Mouse (Mus musculus) mouse trophoblast stem cell (cell line): ENCODE data around the gene Pold4.

Source experiments
- in situ Hi-C, 2 experiments: fragments of 300-500 bp; cut with MseI, MboI; formaldehyde crosslinking; loops; 2 replicates in 1 of 2; 3 replicates in 1 of 2; pipeline ENCODE4 v1.15.1; 2025

The Pold4 gene

DNA sequence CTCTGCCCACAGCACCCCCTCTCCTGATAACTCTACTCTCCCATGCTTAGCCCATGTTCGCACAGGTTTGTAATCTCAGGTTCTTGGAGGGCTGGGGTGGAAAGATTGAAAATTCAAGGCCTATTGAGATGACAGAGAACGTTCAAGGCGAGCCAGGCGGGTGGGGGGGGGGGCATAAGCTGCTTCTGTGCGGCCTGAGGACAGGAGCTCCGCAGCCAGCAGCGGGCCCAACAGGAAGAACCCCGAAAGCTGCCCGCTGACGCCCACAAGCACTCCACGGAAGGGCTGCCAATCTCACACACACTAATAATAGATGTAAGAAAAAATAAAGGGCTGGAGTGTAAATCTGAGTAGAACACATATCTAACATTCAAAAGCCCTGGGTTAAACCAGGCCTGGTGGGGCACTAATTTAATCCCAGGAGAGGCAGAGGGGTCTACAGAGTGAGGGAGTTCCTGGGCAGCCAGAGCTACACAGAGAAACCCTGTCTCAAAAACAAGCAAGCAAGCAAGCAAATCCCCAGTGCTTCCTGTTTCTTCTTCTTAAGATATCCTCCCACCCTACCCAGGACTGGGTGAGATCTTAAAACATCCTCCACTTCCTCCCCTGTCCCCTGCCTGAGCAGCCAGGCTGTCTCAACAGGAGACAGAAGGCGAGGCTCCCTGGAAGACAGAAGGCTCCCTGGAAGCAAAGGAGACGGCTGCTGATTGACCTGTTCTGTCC, 27.9 kb upstream of the Pold4 start:
- in situ Hi-C loops = no loop called here

DNA sequence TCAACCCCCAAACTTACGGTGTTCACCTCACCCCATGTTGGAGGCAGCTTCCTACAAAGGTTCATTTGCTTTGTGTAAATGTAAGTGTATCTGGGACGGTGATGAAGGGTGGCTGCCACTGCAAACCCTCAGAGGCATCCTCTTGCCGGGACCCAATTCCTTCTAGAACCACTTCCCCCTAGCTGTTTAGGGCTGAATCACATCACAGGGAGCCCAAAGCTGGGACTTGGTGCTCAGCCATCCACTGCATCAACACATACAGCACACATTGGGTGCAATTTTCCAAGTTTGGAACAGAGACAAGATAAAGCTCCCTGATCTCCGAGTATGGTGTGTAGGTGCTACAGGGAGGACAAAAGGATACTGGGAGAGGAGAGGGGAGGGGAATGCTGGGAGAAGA, 26.8 kb upstream of the Pold4 start:
- in situ Hi-C loops = loop anchor here in 1 of 2 experiments (5.0 kb wide), 1 partner anchor 37 kb away; no protein-coding TSS in a partner anchor

DNA sequence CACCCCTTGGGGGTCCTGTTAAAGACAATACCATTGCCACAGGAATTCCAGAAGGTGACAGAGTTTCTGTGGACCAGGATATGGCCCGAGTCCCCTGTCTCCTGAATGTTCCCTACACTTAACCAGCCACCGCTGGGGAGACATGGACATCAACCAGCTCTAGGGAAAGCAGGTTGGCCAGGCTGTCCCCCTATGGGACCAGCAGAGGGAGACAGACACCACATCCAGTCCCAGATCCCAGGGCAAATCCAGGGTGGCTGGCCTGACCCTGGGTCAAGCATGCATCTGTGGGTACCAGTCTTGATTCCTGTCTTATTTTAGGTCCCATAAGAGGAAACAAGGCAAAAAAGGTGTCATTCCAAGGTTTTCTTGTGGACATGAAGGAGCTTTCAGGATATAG, 24.7 kb upstream of the Pold4 start:
- in situ Hi-C loops = loop anchor here in 1 of 2 experiments (5.0 kb wide), 1 partner anchor 35 kb away; no protein-coding TSS in a partner anchor

DNA sequence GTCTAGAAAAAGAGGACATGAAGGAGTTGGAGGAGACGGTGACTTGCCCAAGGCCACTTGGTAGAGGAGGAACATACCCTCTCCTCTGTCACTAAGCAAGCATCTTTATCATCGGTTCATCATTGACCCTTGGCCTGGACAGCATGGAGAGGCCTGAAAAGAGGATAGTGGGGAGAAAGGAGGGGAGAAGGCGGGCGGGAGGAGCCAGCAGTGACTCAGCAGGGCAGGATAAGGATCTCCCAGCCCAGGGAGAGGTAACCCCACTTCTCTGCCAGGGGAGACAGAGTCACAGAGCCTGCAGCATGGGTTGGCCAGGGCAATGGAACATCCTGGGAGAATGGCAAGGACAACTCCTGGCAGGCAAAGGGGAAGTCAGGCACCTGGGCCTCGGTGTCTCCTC, 23.1 kb upstream of the Pold4 start:
- in situ Hi-C loops = loop anchor here in 1 of 2 experiments (5.0 kb wide), 1 partner anchor 34 kb away; no protein-coding TSS in a partner anchor

DNA sequence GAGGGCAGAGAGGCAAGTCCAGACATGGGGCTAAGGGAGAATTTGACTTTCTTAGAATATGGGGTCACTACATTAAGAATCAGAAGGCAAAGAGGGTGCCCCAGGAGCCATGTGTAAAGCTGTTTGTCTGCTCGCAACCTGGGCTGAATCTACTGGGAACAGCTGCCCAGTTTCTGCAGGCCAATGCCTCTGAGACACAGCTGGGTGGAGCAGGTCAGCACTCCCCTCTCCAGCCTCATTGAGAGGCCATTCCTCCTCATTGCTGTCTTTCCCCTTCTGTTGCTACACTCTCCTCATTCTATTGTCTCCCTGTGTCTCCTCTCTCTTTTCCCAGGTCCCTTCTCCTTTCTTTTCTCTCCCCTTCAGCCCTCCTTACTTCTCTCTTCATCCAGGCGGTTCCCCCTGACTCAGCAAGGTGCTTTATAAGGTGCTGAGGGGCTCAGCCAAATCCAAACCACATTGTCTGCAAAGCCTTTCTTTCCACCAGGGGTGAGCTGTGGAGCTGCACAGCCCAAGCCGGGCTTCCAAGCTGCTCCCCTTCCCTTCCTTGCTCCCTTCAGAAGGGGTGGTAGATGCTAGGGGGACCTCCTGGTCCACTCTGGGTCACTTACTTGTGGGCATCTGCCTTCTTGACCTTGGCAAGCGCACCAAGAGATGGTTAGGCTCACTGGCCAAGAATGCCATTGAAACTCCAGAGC, 19.7 kb upstream of the Pold4 start:
- in situ Hi-C loops = no loop called here

DNA sequence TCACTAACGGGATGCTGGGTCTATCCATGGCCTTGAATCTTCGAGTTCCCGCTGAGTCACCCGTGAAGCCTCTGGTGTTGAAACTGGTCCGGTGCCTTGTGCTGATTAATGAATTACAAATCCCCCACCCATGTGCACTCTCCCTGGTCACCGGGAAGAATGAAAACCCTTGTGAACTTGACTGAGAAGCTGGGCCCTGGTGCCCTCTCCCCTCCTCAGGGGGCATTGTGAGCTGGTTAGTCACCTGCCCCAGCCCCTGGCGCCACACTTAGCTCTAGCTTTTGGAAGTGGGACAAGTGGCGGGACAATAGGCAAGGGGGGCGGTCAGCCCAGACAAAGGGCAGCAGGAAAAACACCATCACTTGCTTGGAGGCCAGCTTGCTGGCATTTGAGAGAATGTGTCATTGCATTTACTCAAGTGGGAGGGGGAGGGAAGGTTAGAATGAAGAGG, 18.1 kb upstream of the Pold4 start:
- in situ Hi-C loops = no loop called here

DNA sequence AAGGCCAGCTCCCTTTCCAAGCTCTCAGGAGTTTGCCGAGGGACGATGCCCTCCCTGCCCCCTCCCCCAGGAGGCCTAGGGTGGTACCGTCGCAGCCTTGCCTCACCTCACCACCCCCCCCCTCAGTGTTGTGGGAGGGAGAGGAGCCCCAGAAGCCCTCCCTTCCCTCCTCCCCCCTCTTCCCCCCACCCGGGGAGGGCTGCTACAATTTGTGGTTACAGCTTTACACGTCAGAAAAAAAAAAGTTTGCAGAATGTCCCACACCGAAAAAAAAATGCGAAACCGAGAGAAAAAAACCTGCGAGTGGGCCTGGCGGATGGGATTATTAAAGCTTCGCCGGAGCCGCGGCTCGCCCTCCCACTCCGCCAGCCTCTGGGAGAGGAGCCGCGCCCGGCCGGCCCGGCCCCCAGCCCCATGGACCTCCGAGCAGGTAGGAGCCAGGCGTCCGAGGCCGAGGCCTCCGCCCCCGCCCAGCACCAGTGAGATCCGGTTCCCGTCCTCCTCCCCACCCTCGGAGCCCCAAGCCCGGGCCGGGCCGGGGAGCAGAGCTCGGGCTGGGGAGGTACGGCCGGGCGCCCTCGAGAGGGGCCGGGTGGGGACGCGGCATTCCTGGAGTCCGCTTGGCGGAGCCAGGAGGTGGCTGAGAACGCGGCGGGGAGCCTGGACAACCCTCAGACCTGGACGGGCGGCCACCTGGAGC, 17.5 kb upstream of the Pold4 start, which contains the start of the genes Clcf1 and AC109138.7:
Gene Clcf1, plus strand, starts transcription at position 168 of the 700 bp plus-strand sequence.
Gene AC109138.7, plus strand, starts transcription at position 287 of the 700 bp plus-strand sequence.
- in situ Hi-C loops = no loop called here

DNA sequence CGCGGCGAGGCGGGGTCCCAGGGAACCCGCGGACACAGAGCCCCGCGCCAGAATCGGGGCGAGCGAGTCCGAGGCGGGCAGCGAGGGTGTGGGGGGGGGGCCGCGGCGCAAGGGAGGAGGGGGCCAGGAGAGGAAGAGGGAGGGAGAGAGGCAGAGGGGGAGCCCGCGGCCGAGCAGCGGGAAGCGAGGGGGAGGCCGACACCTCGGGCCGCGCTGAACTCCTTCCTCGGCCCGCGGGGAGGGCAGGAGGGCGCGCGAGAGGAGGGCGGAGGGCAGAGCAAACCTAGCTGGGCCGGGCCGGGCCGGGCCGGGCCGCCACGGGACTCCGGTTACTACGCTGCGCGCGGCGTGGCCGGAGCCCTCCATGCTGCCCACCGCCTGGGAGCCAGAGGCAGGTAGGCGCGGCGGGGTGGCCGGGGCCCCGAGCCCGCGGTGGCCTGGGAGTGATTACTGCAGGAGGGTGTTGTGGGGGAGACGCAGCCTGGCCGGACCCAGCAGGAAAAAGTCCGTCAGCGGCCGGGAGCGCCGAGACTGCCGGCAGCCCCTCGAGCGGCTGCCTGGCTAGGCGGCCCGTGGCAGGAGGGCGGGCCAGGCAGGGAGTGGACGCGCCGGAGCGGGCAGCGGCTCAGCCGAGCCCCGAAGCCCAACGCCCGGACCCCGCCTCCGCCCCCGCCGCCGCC, 16.8 kb upstream of the Pold4 start:
- in situ Hi-C loops = no loop called here

DNA sequence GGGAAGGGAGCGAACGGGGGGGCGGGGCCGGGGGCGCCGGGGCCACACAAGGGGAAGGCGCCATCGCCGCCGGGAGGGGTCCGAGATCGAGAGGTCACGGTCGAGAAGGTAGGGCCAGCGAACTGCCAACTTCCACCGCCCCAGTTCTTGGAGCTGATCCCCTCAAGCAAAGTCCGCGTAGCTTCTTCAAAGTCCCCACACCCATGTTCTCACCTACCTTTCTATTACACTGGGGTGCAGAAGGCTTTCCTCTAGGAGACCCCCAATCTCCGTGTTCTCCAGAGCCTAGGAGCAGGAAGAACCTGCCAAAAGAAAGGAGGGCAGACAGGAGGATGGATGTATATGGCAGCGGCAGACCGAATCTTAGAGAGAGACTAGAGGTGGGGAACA, 16.3 kb upstream of the Pold4 start:
- in situ Hi-C loops = no loop called here

DNA sequence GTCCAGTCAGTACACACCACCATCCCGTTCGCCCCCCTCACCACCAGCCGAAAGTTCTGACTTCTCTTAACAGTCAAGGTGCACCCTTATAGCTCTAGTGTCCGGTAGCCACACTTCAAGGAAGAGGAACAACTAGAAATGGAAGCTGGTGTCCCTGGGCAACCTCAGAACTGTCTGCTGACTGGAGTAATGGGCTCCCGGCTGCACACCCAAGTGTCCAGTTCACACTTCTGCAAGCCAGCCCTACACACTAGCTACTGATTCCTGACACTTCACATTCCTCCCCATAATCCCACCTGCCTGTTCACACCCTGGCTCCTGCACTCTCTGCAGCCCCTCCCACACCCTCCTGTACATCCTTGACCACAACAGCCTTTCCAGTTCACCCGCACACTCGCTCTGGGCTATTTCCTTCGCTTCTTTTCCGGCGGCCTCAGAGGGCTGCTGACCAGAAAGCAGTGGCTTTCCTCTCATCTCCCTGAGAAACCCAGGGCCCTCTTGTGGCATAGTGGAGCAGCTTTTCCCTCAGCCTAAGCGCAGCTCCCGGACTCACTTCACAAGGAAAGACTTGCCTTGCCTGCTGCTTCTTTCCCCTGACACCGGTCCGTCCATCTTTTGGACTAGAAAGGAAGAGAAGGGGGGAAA, 15.5 kb upstream of the Pold4 start:
- in situ Hi-C loops = no loop called here

DNA sequence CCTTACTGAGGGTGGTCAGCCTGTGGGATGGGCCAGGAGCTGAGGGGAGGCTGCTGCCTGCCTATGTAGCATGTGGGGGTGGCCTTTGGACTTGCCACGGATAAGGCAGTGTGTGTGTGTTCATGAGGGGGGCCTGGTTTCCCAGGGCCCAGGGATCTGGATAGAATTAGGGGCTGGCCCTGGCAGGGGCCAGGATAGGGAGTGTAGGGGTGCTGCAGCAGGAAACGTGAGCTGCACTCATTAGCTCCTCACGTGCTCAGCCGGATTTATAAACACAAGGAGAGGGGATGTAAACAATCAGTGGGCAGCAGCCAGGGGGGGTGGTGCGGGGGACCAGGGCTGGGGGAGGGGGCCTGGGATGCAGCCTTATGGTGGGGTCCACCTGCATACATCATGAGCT, 14.6 kb upstream of the Pold4 start:
- in situ Hi-C loops = no loop called here

DNA sequence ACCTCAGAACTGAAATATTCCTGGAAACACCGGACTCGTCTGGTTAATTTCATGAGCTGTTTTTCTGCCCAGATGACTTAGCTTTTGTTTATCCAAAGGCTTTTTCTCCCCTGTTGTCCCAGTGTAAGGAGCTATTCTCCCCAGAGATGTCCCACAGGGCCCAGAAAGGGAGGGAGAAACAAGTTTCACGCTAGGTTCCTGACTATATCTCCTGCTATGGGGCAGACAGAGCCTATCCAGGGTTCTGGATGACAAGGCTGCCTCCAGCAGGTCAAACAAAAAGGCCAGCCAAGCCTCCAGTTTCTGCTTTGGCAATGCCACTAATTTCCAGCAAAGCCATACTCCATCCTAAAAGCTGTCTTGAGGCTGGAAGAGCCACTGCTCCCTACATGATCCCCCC, 13.8 kb upstream of the Pold4 start:
- in situ Hi-C loops = no loop called here

DNA sequence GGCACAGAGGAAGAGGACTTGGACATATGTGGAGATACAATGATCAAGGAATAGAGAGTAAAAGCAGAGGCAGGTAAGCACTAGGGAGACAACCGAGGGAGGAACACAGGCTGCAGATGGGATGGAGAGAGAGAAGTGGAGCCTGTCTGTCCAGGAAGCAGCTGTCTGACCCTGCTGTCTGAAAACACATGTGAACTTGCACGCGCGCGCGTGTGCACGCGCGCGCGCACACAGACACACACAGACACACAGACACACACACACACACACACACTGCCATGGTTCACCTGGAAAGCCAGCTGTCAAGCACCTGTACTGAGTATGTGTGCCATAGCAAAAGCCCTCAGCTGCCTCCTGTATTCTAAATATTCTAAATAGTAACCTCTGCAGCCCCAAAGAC, 13.4 kb upstream of the Pold4 start:
- in situ Hi-C loops = no loop called here

DNA sequence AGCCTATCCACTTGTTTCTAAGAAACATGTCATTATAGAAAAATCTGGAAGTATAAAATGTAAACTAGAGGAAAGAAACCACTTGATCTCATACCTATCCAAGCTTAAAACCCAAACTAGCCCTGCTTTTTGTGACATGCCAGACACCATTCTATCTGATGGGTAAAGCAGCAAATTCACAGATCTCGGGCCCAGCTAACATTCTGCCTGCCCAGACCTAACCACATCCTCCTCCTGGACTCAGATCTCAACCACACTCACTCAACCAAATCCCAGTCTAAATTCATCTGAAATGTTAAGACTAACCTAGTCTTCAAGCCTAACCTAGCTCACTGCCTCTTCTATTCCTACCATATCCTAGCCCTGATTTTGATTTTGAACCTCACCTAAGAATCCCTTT, 12.9 kb upstream of the Pold4 start:
- in situ Hi-C loops = no loop called here

DNA sequence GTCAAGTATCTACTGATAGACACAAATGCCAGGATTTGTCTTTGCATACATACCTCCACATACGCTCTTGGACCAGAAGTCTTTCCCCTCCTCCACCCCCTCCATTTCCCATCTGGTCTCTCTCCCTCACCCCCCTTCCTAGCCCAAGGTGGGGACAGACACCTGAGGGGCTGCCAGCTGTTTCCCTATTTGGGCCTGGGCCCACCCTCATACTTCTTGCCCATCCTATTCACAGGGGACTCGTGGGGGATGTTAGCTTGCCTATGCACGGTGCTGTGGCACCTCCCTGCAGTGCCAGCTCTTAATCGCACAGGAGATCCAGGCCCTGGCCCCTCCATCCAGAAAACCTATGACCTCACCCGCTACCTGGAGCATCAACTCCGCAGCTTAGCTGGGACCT, 11.8 kb upstream of the Pold4 start:
- in situ Hi-C loops = no loop called here

DNA sequence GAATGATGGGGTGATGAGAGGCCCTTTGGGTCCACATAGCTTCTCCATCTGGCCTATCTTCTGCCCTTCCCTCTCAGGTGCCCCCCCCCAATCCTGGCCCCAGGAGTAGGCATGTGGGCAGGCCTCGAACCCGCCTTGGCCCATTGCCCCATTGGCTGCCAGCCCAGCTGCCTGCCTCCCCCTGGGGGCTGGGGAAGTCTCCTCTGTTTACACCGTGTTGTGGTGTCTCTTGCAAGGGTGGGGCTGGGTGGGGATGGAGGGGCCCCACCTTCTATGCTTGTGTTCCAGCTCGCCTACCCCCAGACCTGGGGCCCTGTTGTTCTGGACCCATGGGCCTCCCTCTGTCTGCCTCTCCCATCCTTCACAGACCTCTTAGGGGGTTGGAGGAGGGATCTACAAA, 11.3 kb upstream of the Pold4 start:
- in situ Hi-C loops = no loop called here

DNA sequence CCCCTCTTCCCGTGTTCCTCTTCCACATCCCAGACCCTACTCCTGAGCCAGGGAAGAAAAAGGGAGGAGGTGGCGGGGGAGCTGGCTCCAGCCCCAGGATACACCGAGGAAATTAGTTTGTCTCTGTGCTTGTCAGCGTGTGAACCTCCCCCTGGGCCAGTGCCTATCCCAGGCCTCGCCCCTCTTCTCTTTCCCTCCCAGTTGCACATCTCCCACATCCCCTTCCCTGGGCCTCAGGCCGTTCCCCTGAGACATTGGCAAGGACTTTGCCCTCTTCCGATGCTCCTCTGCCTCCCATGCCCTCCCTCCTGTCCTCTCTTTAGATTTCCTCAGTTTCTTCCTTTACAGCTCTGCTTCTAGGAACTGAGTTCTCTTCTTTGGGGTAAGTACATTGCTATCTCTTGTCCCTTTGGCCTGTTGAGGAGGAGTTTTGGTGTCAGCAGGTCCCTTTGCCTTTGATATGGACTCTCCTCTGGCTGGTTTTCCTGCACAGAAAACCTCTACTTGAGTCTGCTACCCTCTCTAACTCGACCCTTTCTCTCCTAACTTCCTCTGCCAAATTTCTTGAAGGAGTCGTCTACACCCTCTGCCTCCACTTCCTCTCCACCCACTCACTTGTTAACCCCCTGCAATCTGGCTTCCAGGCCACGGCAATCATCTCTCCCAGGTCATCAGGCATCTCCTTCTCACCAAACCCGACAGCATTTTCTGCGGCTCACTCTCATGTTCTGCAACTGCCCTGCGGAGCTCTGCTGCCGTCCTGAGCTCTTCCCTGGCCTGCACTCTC, 10.5 kb upstream of the Pold4 start:
- in situ Hi-C loops = no loop called here

DNA sequence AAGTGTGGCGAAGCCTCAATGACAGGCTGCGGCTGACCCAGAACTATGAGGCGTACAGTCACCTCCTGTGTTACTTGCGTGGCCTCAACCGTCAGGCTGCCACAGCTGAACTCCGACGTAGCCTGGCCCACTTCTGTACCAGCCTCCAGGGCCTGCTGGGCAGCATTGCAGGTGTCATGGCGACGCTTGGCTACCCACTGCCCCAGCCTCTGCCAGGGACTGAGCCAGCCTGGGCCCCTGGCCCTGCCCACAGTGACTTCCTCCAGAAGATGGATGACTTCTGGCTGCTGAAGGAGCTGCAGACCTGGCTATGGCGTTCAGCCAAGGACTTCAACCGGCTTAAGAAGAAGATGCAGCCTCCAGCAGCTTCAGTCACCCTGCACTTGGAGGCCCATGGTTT, 9.5 kb upstream of the Pold4 start:
- in situ Hi-C loops = no loop called here

DNA sequence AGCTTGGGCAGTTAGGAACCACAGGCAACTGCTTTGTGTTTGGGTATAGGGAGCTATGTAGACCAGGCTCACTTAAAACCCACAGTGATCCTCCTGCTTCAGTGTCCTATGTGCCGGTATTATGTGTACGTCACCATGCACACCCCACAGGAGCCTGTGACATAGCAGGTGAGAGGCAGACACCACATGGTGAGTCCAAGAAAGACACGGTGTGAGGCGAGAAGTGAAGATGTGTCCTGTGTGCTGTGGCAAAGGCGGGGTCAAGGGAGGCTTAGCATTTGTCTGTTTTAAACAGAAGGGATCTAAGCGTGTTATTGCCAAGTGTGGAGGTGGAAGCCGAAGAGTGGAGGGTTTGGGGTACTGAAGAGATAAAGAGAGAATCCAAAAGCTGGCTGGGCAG, 4.9 kb upstream of the Pold4 start:
- in situ Hi-C loops = no loop called here

DNA sequence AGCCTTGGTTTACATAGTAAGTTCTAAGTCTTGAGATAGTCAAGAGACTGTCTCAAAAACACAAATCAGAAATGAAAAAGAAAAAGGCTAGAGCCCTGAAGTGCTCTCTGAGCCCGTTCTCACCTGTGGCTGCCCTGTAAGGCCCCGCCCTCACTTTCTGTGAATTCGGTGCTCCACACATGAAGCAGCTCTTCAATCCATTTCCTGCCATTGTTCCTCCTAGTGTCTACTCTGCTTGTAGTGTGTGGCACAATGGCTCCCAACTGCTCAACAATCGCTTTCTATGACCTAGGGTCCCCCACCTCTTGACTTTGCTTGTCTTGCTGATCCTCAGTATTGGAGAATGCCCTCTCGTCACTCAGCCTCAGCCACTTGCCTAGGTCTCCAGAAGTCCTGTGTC, 4.3 kb upstream of the Pold4 start:
- in situ Hi-C loops = no loop called here
